Mouse (Mus musculus) ES-Bruce4 (cell line): ENCODE measurements around the gene Arhgap31. TPM values are rescaled to one million over a fixed set of nuclear protein-coding genes. Genes with fewer than 3 reads are reported as not detected.
A peak's percentile ranks its signal among the peaks of the same experiment; 100 is the strongest.

ENCODE experiments used
- H3K27ac ChIP-seq: 2 replicates; pipeline ENCODE4 v1.5.1; 2012; ENCODE audit warnings: low read length, inconsistent platforms; ENCODE audit not compliant: insufficient read depth
- H3K27me3 ChIP-seq: 2 replicates; pipeline ENCODE4 v1.6.1; 2012; ENCODE audit warnings: mild to moderate bottlenecking, low read length, inconsistent platforms; ENCODE audit not compliant: control insufficient read depth, poor library complexity, insufficient read depth, severe bottlenecking
- H3K36me3 ChIP-seq: 2 replicates; pipeline ENCODE4 v1.6.1; 2012; ENCODE audit warnings: inconsistent platforms, mild to moderate bottlenecking, low read length, moderate library complexity; ENCODE audit not compliant: control insufficient read depth, poor library complexity, insufficient read depth, severe bottlenecking
- H3K4me1 ChIP-seq: one replicate; pipeline ENCODE4 v1.8.1; 2011; ENCODE audit warnings: low read length; ENCODE audit not compliant: control insufficient read depth, insufficient read depth
- H3K4me3 ChIP-seq: 2 replicates; pipeline ENCODE4 v1.5.1; 2011; ENCODE audit warnings: low read depth, mild to moderate bottlenecking, low read length
- H3K9ac ChIP-seq: 2 replicates; pipeline ENCODE4 v1.6.1; 2012; ENCODE audit warnings: low read depth, mild to moderate bottlenecking, inconsistent platforms; ENCODE audit not compliant: poor library complexity, severe bottlenecking
- H3K9me3 ChIP-seq: replicated peaks from 2 replicates; pipeline ENCODE4 v1.6.1; 2012; ENCODE audit warnings: mild to moderate bottlenecking, low read length, inconsistent platforms; ENCODE audit not compliant: control insufficient read depth, poor library complexity, insufficient read depth, severe bottlenecking
- CTCF ChIP-seq: IDR thresholded peaks from one replicate; pipeline ENCODE4 v1.8.1; 2011; ENCODE audit warnings: low read depth, low read length
- EP300 ChIP-seq: IDR thresholded peaks from 2 replicates; pipeline ENCODE4 v1.6.1; 2011; ENCODE audit warnings: low read depth, low read length; ENCODE audit not compliant: insufficient read depth
- POLR2A ChIP-seq: IDR thresholded peaks from one replicate; pipeline ENCODE4 v1.8.1; 2011; ENCODE audit warnings: low read length; ENCODE audit not compliant: insufficient read depth
- polyA plus RNA-seq: library from polyadenylated mRNA; stranded (reverse); fragments of >200 nt; gene quantifications from 2 replicates; pipeline ENCODE4 v1.2.4, GENCODE M21; 2011; ENCODE audit warnings: low read depth; ENCODE audit not compliant: missing spikeins, insufficient read depth, insufficient read length

The Arhgap31 gene
- polyA plus RNA-seq, 1 experiment, result 1.3 TPM

DNA sequence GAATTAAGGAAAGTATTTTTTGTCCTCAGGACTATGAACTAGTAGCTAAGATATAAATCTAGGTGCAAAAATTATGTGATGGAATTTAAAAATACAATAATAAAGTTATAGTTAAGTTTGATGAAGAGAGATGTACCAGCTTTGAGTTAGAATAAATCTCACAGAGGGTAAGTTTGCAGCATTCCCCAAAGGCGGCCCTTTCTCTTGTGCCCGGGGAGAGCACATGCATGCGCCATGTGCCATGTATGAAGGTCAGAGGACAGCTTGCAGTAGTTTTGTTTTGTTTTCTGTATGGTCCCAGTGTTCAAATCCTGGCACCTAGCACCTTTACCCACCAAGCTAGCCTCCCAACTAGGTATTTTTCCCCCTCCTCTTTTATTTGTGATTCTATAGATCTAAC is 141.6 kb downstream of the Arhgap31 start:
- TF ChIP-seq POLR2A (no peak), EP300 (no peak), CTCF (no peak)
- Histone ChIP-seq H3K27ac (no peak overlapping the region), H3K9me3 (no peaks in the 10 kb centered on the region), H3K36me3 (peaks cover 71% of the 10 kb centered on the region), H3K9ac (no peak overlapping the region), H3K27me3 (no peaks in the 10 kb centered on the region), H3K4me1 (no peaks in the 10 kb centered on the region), H3K4me3 (no peak overlapping the region)

DNA sequence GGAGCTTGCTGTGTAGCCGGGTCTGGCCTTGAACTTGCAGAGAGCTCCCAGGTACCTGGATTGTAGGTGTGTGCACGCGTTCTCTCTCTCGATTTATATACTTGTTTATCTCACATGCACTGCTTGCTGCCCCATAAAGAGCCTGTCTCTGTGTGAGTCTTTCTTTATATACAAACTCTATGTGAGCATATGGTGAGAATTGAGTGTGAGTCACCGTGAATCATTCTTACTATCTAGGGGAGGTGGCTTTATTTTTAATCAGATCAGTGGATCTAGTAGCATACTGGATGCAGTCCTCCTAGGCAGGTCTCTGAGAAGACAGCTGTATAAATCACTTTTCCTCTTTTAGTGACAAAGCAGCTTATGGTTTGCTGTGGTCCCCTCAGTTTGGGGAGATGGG is 144.9 kb downstream of the Arhgap31 start:
- TF ChIP-seq CTCF (no peak), POLR2A (no peak), EP300 (no peak)
- Histone ChIP-seq H3K27ac (no peak overlapping the region), H3K4me1 (peaks cover 2% of the 10 kb centered on the region), H3K9me3 (no peaks in the 10 kb centered on the region), H3K36me3 (peaks cover 70% of the 10 kb centered on the region), H3K9ac (no peak overlapping the region), H3K4me3 (no peak overlapping the region), H3K27me3 (no peaks in the 10 kb centered on the region)

DNA sequence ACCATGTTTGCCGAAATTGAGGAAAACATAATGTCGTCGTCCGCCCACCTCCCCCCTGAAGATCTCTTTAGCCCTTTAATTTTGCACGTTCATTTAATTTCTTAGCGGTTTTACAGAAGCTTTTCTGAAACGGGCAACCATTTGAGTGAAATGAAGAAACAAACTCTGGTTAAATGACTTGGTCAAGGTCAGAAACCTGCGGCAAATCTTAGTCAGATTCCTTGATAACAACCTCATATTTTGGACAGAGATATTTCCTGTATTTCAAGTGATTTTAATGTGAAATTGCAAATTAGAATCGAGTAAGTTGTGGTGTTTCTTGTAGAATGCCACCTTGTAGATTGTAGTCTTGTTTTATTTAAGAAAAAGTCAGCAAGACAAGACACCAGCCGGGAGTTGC is 149.6 kb downstream of the Arhgap31 start:
- no peak overlapping the region for H3K27ac ChIP-seq
- H3K27me3 ChIP-seq, result no peaks in the 10 kb centered on the region
- no peaks in the 10 kb centered on the region for H3K9me3 ChIP-seq
- TF ChIP-seq CTCF (no peak), POLR2A (no peak), EP300 (no peak)
- peaks cover 2% of the 10 kb centered on the region for H3K4me1 ChIP-seq
- peak overlapping the region; percentile 82; the same call in 1 of the 2 replicates for H3K4me3 ChIP-seq
- H3K36me3 ChIP-seq, result peaks cover 32% of the 10 kb centered on the region
- H3K9ac ChIP-seq, result peak overlapping the region; percentile 77

DNA sequence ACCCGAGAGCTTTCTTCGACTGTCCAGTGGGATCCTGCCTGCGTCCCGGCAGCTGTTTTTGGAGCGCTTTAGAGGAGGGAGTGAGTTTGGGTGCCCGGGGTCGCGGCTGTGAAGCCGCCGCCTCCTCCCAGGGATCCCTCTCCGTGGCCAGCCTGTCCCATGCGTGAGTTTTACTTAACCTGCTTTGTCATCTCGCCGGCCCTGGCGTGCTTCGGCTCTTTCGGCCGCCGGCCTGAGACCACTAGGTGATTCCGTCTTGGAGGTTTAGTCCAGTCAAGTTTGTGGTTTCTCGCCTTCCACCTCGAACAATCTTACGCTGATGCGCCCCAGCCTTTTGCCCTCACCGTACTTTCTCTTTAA is 150.1 kb downstream of the Arhgap31 start:
- Histone ChIP-seq H3K36me3 (peaks cover 27% of the 10 kb centered on the region), H3K27ac (0 out of 2 replicates have a peak overlapping the region, but pooled peaks have one; percentile 1)
- no peak for TF ChIP-seq CTCF
- no peak for TF ChIP-seq EP300
- no peak for TF ChIP-seq POLR2A

DNA sequence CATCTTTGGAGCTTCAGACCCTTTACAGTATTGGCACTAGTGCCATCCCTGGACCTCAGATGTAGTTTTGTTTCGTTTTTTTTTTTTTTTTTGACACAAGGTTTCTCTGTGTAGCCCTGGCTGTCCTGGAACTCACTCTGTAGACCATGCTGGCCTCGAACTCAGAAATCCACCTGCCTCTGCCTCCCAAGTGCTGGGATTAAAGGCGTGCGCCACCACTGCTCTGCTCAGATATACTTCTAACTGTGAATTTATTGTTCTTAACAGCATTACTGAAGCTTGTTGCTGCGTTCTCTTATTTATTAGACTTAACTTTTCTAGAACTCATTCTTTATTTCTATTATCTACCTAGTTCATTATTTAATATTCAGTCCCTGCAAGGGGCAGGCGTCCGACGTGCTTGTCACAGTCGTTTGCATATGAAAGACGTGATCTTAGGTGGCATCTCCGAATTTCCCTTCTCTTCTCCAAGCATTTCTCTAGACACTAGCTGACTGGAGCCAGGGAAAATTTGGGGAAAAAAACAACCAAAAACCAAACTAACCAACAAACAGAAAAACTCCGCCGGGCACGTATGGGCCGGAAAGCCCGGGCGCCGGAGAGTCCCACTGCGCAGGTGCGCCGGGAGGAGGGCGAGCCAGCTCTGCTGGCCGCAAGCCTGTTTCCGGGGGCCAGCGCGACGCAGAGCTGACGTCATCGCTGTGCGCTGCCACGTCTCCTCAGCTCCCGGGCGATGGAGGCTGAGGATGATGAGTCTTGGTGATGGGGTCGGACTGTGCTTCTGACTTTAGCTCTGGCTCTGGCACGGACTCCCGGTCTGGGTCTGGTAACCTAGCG is 150.7 kb downstream of the Arhgap31 start:
- H3K9ac ChIP-seq, result peak overlapping the region; percentile 77
- H3K4me1 ChIP-seq, result peaks cover 4% of the 10 kb centered on the region
- H3K27ac ChIP-seq, result peak overlapping the region; percentile 78
- no peaks in the 10 kb centered on the region for H3K27me3 ChIP-seq
- H3K9me3 ChIP-seq, result no peaks in the 10 kb centered on the region
- peaks cover 22% of the 10 kb centered on the region for H3K36me3 ChIP-seq
- TF ChIP-seq EP300, result 0 out of 2 replicates have a peak, but pooled peaks have one; percentile 37
- TF ChIP-seq CTCF, result no peak
- peak overlapping the region; percentile 82 for H3K4me3 ChIP-seq

More for the DNA sequence above, 150.1 kb downstream of the Arhgap31 start:
- H3K9me3 ChIP-seq, result no peaks in the 10 kb centered on the region
- peaks cover 2% of the 10 kb centered on the region for H3K4me1 ChIP-seq
- peak overlapping the region; percentile 82 for H3K4me3 ChIP-seq
- peak overlapping the region; percentile 77 for H3K9ac ChIP-seq
- no peaks in the 10 kb centered on the region for H3K27me3 ChIP-seq

DNA sequence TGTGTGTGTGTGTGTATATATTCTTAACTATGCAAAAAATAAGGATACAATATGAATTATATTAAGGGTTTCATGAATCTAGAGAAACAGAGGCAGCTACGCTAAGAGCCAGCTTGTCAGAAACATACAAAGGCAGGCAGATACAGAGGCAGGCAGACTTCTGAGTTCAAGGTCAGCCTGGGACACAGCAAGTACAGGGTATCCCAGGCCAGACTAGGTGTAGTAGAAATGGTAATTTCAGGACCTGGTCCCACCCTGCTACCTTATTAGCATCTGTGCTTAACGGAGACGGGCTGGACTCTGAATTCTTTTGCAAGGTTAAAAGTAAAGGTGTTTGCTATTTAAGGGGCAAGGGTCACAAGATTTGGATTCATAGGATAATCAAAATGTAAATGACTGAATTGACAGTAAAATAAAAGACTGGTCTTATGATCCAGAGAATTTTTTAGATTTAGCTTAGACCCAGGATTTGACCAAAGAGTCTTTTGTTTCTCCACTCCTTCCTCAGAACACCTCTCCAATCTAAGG is 154.8 kb downstream of the Arhgap31 start, which contains the start of gene Tmem39a:
Tmem39a (plus strand) TSS at position 478 of the 528 bp plus-strand sequence.
- Histone ChIP-seq H3K9me3 (no peaks in the 10 kb centered on the region), H3K4me3 (peak within 1 kb of the TSS; percentile 96), H3K27me3 (no peaks in the 10 kb centered on the region), H3K36me3 (no peaks in the 10 kb centered on the region), H3K4me1 (peaks cover 8% of the 10 kb centered on the region), H3K9ac (peak within 1 kb of the TSS; percentile 77), H3K27ac (peak within 1 kb of the TSS; percentile 99)
- TF ChIP-seq EP300 (peak; percentile 96), CTCF (no peak), POLR2A (no peak)
